Mouse (Mus musculus) left cerebral cortex, adult 11 months (tissue): Measurements from ENCODE around the gene Taf1c.

ENCODE experiments used
- DNase-seq: peaks from one replicate; pipeline ENCODE4 v3.0.0; 2022; ENCODE audit warnings: low spot score

Taf1c gene

DNA sequence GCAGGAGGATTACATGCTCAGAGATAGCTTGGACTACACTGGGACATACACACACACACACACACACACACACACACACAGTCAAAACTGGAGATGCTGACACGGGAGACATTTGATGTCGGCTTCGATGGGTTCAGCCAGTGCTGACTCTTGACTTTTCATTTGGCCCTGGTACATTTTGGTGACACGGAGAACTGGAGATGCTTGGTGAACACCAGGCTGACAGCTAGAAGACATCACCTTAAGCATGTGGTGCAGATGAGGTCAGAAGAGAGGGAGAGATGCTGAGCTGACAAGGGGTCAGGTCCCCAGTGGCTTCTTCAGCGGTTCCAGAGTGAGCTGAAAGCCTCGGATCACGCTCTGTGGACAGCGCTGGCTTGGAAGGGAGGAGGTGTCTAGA is 18.0 kb upstream of the Taf1c start:
- DNase-seq: no peak

DNA sequence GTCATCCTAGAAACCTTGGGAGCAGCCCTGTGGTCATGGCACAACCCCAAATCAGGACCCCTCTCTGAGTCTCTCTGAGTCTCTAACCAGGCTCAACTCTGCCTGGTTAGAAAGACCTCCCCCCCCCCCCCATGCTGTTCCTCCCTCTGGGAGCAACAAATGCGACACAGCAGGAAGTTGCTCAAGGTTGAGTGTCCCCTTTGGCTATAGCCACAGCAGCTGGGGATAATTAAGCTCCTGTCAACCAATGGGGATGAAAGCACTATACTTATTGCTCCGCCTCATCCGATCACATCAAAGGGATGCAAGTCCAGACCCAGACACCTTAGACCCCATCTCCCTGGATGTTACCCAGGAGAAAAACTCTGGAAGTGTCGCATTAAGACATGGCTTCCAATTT is 17.5 kb upstream of the Taf1c start:
- DNase-seq: no peak

DNA sequence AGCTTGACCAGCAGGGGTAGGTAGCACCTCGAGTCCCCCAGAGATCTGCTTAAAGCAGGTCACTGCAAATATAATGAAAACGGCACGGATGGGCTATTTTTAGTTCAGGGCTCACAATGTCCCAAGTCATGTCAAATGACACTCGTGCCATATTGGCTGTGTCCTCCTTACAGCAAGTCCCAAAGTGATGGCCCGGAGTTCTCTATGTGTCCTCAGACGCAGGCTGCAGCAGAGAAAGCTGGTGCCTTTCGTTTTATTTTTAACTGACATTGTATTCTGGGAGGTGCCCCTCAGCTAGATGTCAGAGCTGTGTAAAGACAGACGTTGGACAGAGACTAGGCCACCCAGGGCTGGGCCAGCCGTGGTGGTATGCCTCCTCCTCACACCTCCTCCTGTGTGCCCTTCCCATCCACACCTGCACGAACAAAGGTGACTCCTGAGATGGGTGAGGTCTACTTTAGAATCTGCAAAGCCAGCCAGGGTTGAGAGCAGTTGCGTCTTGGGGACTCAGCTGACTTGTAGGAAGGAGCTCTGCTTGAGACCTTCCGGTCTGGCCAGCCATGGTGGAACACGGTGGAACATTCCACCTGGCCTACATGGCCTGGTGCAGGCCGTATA is 15.9 kb upstream of the Taf1c start:
- no peak for DNase-seq

DNA sequence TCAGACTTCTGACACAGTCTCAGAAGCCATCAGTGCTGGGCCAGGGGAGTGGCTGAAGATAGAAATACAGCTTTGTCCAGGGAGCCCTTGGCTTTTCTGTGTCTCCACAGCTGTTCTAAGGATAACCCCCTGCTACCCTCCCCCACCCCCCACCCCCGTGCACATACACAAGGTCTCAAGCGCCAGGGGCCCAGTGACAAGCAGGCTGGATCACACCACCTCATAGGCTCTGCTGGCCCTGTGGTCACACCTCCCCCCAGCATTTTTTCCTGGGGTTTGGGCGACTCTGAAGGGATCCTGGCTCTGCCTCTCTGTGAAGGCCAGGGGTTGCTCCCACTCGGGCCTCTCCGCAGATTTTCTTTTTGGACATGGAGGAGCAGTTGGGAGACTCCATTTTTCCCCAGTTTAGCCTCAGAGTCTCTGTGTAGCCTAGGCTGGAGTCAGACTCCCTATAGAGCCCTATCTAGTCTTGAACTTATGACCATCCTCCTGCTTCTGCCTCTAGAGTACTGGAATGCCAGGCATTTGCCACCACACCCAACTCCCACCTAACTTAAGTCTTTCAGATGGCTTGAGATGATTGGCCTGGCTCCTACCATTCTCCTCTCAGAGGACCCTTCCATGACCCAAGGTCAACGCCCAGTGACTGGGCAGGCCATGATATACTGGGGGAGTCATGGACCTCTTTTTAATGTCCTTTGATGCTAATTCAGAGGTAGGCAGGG is 15.3 kb upstream of the Taf1c start:
- DNase-seq: no peak

DNA sequence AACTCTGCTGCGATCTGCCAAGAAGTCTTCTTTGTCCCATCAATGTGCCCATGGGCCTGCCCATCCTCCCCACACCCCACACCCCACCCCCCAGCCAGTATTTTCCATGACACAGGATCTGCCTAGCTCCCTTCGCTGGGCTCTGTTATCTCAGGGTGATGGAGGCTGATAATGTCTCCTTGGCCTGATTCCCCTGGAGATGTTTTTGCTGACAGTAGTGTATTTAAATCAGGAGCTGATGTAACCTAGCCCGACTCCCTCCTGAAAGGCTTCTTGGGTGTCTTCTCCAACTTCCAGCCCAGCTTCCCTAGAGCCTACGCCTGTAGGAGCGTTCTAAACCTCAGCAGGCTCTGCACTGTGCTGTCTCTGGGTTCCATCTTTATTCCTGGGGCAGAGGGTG is 13.9 kb upstream of the Taf1c start:
- DNase-seq: no peak

GRCm38 (mm10) chr8:119617586-119617985 is 12.6 kb upstream of the Taf1c start:
- DNase-seq: no peak

GRCm38 (mm10) chr8:119616811-119617210 is 11.8 kb upstream of the Taf1c start:
- no peak for DNase-seq

GRCm38 (mm10) chr8:119616358-119616757 is 11.3 kb upstream of the Taf1c start:
- DNase-seq: no peak

DNA sequence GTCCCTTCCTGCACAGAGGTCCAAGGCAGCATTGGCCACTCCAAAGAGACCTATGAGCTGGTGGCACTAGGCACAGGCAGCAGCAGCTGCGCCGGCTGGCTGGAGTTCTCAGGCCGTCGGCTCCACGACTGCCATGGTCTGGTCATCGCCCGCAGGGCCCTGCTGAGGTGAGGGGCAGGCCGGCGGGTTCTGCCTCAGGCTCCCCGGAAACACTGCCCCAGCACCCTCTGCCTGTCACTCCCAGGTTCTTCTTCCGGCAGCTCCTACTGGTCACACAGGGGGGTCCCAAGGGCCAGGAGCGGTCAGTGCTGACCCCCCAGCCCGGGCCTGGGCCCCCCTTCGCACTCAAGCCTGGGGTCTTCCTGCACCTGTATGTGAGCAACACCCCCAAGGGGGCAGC is 10.1 kb upstream of the Taf1c start:
- no peak for DNase-seq

DNA sequence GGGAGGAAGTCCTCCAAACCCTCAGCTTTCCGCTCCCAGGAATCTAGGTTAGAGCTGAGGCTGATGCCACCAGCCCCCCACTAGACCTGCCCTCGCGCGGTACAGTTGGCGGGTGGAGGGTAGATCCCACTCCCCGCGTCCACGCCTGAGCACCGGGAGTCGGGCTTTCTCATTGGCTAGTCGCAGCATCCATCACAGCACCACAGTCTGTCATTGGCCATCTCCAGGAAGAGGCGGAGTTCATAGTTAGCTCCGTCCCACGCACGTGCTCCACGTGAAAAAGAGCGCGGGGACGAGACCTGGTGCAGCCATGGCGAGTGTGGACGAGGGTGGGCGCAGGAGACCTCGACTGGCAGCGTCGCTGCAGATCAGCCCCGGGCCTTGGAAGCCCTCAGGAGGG is 7.4 kb upstream of the Taf1c start, which contains the start of gene Adad2:
TSS of gene Adad2 (plus strand) at position 277 of the 400 bp plus-strand sequence.
- no peak for DNase-seq

DNA sequence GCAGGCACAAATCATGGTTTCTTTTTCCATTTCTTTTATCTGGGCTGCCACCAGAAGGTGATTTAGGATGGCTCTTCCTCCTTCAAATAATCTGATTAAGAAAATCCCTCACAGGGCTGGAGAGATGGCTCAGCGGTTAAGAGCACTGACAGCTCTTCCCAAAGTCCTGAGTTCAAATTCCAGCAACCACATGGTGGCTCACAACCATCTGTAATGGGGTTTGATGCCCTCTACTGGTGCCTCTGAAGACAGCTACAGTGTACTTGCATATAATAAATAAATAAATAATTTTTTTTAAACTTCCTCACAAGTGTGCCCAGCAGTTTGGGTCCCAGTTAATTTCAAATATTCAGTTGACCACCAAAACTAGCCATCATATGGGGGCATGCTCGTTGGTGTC is 1.2 kb upstream of the Taf1c start:
- DNase-seq: no peak

GRCm38 (mm10) chr8:119604398-119604803 is 621 bp downstream of the Taf1c start:
- no peak for DNase-seq

DNA sequence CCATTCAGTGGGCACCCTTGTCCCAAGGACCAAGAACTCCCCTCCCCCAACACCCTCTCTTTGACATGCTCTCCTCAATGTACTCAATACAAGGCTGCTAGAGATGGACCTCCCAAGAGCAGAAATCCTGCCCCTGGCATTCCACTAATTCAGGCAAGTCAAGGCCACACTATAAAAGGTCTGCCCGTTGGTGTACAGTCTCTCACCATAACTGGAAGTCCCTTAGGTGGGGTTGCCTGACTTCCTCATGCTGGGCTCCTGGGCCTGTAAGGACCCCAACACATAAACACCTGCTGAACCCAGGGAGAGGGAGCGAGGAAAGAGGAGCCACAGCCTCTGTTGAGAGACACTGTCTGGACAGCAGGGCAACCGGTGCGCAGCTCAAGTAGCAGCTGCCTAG is 1.3 kb downstream of the Taf1c start:
- DNase-seq: no peak

- DNase-seq: no peak
Observed at GRCm38 (mm10) chr8:119591456-119591855, 13.6 kb downstream of the Taf1c start.

DNA sequence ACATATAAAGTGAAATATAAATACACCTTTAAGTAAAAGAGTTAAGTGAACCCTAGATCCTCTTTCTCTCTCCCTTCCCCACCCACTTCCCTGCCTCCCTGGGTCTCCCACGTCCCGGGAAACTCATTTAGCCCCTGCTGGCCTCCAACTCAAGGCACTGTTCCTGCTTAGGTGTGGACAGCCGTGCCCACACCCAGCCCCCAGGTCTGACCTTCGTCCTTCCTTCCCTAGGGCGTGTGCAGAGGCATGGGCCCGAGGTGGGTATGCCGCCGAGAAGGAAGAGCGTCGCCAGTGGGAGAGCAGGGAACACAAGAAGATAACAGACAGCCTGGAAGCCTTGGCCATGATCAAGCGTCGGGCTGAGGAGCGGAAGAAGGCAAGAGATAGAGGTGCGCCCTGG is 14.7 kb downstream of the Taf1c start:
- DNase-seq: no peak

GRCm38 (mm10) chr8:119588844-119589243 is 16.2 kb downstream of the Taf1c start:
- DNase-seq: no peak

DNA sequence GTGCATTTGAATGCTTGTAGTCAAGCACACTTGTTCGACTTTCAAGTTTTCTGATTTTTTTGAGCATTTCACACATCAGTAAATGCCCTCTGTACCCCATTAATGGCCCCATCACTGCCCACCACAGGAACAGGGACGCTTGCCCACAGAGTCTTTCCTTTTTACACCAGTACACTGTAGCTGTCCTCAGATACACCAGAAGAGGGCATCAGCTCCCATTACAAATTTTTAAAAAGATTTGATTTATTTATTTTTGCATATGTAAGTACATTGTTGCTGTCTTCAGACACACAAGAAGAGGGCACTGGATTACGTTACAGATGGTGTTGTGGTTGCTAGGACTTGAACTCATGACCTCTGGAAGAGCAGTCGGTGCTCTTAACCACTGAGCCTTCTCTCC is 16.7 kb downstream of the Taf1c start:
- no peak for DNase-seq

DNA sequence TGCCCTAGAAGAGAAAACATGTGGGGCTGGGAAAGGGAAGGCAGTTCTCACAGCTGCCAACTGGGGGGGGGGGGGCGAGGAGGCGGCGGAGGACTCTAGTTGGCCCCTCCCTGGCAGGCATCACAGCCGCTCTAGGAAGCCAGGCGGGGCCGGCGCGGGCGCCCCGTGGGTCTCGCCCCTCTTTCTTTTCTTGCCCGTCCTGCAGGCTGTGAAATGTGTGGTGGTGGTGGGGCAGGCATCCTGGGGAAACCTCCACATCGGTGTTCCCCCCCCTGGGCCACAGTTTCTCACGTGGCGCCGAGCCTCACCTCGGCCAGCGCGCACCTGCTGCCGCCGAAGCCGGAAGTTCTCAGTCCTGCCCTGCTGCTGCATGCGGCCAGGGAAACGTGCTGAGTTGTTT is 19.1 kb downstream of the Taf1c start:
- no peak for DNase-seq

- no peak for DNase-seq
Observed at GRCm38 (mm10) chr8:119580441-119581161, 24.4 kb downstream of the Taf1c start.

GRCm38 (mm10) chr8:119579096-119579495 is 25.9 kb downstream of the Taf1c start:
- no peak for DNase-seq

DNA sequence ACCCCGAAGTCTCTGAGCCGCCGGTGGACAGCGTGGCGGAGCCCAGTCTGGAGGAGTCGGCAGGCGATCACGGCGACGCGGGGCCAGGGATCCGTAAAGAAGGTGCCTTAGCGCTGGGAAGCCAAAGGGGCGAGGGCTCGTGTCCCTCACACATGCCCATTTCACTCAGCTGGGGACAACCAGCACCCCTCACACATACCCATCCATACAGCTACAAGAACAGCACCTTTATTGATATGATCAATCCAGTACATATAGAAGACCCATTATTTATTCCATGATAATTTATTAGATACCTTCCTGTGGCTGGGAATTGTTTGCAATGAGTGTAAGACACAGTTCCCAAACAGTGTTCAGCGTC is 29.7 kb downstream of the Taf1c start:
- no peak for DNase-seq

DNA sequence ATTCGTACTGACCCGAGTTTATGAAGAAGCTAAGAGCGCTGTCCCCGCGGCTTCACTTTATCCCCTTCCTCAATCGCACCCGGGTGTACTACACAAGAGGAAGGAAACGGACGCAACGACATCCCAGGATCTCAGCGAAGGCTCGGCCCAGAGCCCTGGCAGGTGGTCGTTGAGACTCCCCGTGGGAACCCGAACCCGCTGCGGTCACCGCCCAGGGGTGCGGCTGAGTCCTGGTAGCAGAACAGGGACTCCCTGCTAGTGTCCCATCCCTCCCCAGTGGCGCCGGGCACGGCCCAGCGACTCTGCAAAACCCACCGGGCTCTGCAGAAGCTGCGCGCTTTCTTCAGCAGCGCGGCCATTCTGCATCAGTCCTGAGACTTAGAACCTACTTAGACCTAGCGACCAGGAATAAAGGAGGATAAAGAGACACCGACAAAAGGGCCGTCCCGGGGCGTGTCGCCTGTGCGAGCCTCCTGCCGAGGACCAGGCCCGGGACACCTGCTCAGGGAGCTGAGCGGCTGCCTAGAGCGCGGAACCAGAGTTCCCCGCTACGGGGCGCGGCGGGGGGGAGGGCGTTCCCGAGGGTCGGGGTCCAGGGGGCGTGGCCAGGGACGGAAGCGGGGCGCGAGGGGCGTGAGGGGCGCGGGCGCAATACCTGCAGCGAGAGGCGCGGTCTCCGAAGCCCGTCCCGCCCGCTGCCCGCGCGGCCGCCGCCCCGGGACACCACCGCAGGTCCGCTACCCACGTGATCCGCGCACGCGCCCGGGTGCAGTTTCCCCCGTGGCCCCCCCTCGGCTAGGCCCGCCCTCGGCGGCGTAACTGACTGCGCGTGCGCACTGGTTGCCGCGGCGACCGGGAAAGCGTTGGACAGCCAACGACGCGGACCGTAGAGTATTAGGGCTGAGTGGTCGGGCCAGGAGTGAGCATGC is 30.3 kb downstream of the Taf1c start, which contains the start of the genes Hsdl1 and Dnaaf1:
TSS of gene Hsdl1 (minus strand) at position 747 of the 929 bp plus-strand sequence.
TSS of gene Dnaaf1 (plus strand) at position 799 of the 929 bp plus-strand sequence.
- peak; percentile 87 for DNase-seq
